Mouse (Mus musculus) lung, embryonic 16.5 days (tissue): ENCODE measurements around the gene Tmc7. TPM values are rescaled to one million over a fixed set of nuclear protein-coding genes. Genes with fewer than 3 reads are reported as not detected.

ENCODE experiments used
- ATAC-seq: fragments of 200-750 bp; cut with Nextera tagmentation; 2 replicates; pipeline ENCODE4 v1.8.0; 2017; ENCODE audit warnings: low read depth, mild to moderate bottlenecking, moderate library complexity
- H3K27ac ChIP-seq: fragments of 300-500 bp; sonication (generic); 2 replicates; pipeline ENCODE4 v1.5.1; 2014; ENCODE audit warnings: mild to moderate bottlenecking, control low read depth, low read length
- H3K27me3 ChIP-seq: fragments of 300-500 bp; sonication (generic); 2 replicates; pipeline ENCODE4 v1.6.1; 2014; ENCODE audit warnings: low read depth, low read length, mixed read lengths; ENCODE audit not compliant: control insufficient read depth, insufficient read depth
- H3K36me3 ChIP-seq: fragments of 300-500 bp; sonication (generic); 2 replicates; pipeline ENCODE4 v1.6.1; 2014; ENCODE audit warnings: low read length; ENCODE audit not compliant: control insufficient read depth, insufficient read depth
- H3K4me1 ChIP-seq: fragments of 300-500 bp; sonication (generic); replicated peaks from 2 replicates; pipeline ENCODE4 v1.6.1; 2014; ENCODE audit warnings: low read length, mixed read lengths; ENCODE audit not compliant: control insufficient read depth, insufficient read depth
- H3K4me2 ChIP-seq: fragments of 300-500 bp; sonication (generic); 2 replicates; pipeline ENCODE4 v1.6.1; 2014; ENCODE audit warnings: low read depth, low read length, control low read depth
- H3K4me3 ChIP-seq: fragments of 300-500 bp; sonication (generic); 2 replicates; pipeline ENCODE4 v1.5.1; 2014; ENCODE audit warnings: mild to moderate bottlenecking, low read length, control low read depth
- H3K9ac ChIP-seq: fragments of 300-500 bp; sonication (generic); 2 replicates; pipeline ENCODE4 v1.6.1; 2014; ENCODE audit warnings: low read length, control low read depth
- H3K9me3 ChIP-seq: fragments of 300-500 bp; sonication (generic); 2 replicates; pipeline ENCODE4 v1.6.1; 2016; ENCODE audit warnings: low read length; ENCODE audit not compliant: control insufficient read depth
- WGBS: fragments of 180-500 bp; shearing (Covaris S2); extraction: QIAGEN DNeasy Blood & Tissue Kit; methylation state at CpG from one replicate; pipeline ENCODE4 v1.1.7; 2014; 5-methylcytosine and 5-hydroxymethylcytosine counted together
- polyA plus RNA-seq: library from polyadenylated mRNA; unstranded; fragments of >200 nt; fragmentation: Nextera tagmentation; extraction: Ambion mirVana; gene quantifications from 2 replicates; pipeline ENCODE4 v1.2.1, GENCODE M21; 2015

The Tmc7 gene
- polyA plus RNA-seq, 1 experiment from 2014 or later = 3.3 TPM

DNA sequence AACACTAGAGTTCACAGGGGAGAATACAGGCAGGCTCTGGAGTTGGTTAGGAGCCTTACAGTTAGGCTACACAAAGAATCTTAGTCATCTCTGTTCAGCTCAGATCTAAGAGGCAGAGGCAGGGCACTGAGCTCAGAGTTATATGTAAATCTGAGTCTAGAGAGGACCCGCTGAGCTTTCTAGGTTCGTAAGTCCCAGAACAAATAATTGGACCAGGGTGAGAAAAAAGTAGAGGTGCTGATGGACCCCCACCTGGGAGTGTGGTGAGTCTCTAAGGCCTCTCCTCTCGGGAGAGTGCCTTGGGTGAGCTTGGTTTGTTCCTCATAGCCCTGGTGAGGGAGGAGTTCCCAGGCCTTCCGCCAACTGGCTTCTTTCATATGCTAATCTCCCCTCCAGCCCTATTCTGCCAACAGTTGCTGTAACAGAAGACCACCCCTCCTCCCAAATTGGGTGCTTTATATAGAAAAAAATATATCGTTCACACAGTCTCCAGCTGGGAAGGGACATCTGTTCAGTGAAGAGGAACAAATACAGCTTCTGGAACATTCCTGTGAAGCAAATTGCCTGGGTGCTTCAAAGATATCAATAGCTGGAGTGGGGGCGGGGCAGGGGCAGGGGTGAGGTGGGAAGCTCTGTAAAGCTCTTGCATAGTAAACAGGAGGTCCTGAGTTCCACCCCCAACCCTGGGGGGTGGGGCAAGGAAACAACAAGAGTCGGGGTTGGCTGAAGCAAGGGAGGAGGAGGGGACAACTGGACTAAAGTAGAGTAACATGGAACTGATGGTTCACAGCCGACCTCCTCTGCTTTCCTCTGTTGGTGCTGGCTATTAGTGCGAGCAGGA, 9.3 kb upstream of the Tmc7 start:
- Histone ChIP-seq H3K9me3 (no peaks in the 10 kb centered on the region), H3K27ac (no peak overlapping the region), H3K4me2 (no peak overlapping the region), H3K36me3 (no peaks in the 10 kb centered on the region), H3K4me3 (no peak overlapping the region), H3K27me3 (peaks cover 42% of the 10 kb centered on the region), H3K4me1 (peaks cover 19% of the 10 kb centered on the region), H3K9ac (no peak overlapping the region)
- WGBS = 16% methylated on average over 9 of the region's 9 CpGs
- peak; percentile 48; the same call in 1 of the 2 replicates for ATAC-seq

DNA sequence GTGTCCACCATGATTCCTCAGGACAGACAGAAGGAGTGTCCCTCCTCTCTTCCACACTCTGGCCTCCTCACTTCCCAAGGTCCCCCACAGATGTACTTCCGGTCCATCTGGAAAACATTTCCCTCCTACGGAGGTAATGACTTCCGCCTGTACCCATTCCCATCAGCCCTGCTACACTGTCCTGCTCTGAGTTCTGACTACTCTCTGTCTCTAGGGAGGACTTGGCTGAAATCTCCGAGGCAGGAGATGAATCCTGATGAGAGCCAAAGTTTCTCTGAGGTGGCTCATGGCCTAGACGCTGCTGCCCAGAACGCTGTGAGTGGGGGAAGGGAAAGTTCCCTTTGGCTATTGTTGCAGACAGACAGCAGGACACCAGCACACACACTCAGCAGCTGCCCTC, 7.6 kb upstream of the Tmc7 start:
- ATAC-seq = no peak
- 38% methylated on average over 6 of the region's 6 CpGs for WGBS
- Histone ChIP-seq H3K4me2 (no peak overlapping the region), H3K36me3 (no peaks in the 10 kb centered on the region), H3K27me3 (peaks cover 28% of the 10 kb centered on the region), H3K27ac (no peak overlapping the region), H3K9me3 (no peaks in the 10 kb centered on the region), H3K9ac (no peak overlapping the region), H3K4me1 (peaks cover 16% of the 10 kb centered on the region), H3K4me3 (no peak overlapping the region)

DNA sequence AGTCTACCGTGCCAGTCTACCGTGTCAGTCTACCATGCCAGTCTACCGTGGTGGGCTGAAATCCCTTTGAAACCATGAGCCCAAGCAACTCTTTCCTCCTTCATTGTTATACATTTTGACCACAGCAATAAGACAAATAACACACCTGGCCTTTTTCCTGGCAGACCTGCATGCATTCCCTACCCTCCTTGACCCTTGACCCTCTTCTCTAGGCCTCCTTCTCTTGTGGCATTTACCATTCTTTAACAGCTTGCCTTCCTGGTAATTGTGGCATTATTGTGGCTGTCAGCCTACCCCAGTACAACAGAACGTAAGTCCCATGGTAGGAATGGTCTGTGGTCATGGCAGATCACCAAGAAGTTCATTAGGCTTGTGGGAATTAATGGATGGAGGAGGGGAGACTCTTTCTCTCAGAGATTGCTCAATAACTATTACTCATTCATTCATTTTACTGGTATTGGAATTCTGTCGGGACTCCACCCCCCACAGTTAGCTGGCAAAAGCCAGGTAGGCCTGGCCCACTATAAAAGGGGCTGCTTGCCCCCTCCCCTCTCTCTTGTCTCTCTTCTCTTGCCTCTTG, 6.3 kb upstream of the Tmc7 start:
- WGBS = 84% methylated on average over 5 of the region's 5 CpGs
- Histone ChIP-seq H3K27me3 (peaks cover 15% of the 10 kb centered on the region), H3K4me3 (no peak overlapping the region), H3K36me3 (no peaks in the 10 kb centered on the region), H3K9ac (no peak overlapping the region), H3K4me1 (peaks cover 16% of the 10 kb centered on the region), H3K9me3 (no peaks in the 10 kb centered on the region), H3K27ac (no peak overlapping the region), H3K4me2 (no peak overlapping the region)
- ATAC-seq = no peak

DNA sequence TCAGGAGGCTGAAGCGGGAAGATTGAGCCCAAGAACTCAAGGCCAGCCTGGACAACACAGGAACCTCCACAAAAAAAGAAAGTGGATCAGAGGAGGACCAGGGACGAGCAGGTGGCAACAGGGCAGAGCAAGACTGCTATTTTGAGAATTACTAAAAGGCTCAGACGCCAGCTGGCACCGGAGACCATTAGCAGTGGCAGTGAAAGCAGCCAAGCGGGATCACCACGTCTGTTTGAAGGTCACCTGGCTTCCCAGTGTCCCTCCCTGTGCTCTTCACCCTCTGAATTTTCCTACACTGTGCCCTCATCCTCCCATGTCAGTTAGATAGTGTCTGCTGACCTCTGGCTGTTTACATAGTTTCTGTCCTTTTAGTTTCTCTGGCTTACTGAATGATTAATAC, 1.3 kb upstream of the Tmc7 start:
- Histone ChIP-seq H3K36me3 (no peaks in the 10 kb centered on the region), H3K4me3 (no peak overlapping the region), H3K27ac (no peak overlapping the region), H3K4me1 (peaks cover 11% of the 10 kb centered on the region), H3K9ac (no peak overlapping the region), H3K27me3 (no peaks in the 10 kb centered on the region), H3K4me2 (no peak overlapping the region), H3K9me3 (no peaks in the 10 kb centered on the region)
- 74% methylated on average over 6 of the region's 6 CpGs for WGBS
- no peak for ATAC-seq

DNA sequence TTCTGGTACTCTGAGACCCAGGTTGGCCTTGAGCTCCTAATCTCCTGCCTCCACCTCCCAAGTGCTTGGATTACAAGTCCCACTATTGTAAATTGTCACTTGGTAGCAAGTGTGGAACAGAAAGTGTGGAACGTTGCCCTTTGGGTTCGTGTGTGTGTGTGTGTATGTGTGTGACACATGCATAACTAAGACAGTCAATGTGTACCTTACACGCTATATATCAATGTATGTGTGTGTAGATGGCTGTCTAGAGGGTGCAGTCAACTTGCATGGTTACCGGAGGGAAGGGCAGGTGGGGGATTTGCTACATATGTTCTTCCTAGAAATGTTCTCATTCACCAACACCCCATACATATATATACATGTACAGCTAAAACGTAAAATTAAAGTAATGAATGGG, 390 bp upstream of the Tmc7 start:
- H3K9me3 ChIP-seq = no peaks in the 10 kb centered on the region
- H3K4me3 ChIP-seq = peak overlapping the region; percentile 74
- H3K4me1 ChIP-seq = peaks cover 11% of the 10 kb centered on the region
- ATAC-seq = no peak
- peak overlapping the region; percentile 83; the same call in 1 of the 2 replicates for H3K9ac ChIP-seq
- no peaks in the 10 kb centered on the region for H3K27me3 ChIP-seq
- H3K4me2 ChIP-seq = peak overlapping the region; percentile 98
- 49% methylated on average over 5 of the region's 5 CpGs for WGBS
- H3K27ac ChIP-seq = no peak overlapping the region
- H3K36me3 ChIP-seq = no peaks in the 10 kb centered on the region

DNA sequence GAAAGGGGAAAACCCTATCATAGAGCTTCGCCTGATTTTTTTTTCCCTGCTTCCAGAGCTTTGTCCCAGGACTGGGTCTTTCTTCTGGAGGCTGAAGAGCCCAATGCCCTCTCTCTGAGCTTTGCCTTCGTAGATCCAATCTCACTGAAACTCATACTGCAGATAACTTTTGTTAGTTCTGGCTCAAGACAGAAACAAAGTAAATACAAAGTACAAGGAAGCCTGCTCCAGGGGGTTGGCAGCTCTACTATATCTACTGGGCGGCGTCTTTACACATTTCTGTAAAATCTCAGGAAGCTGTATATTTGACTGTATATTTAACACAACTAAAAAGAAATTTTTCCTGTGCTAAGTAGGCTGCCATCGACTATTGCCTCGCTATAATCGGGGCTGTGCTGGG, 715 bp downstream of the Tmc7 start:
- peak overlapping the region; percentile 98 for H3K4me2 ChIP-seq
- no peaks in the 10 kb centered on the region for H3K27me3 ChIP-seq
- H3K9me3 ChIP-seq = no peaks in the 10 kb centered on the region
- H3K36me3 ChIP-seq = no peaks in the 10 kb centered on the region
- ATAC-seq = peak; percentile 42; the same call in 1 of the 2 replicates
- peak overlapping the region; percentile 83 for H3K9ac ChIP-seq
- H3K4me1 ChIP-seq = peaks cover 11% of the 10 kb centered on the region
- peak overlapping the region; percentile 74 for H3K4me3 ChIP-seq
- peak overlapping the region; percentile 32; the same call in 1 of the 2 replicates for H3K27ac ChIP-seq
- 15% methylated on average over 7 of the region's 7 CpGs for WGBS

DNA sequence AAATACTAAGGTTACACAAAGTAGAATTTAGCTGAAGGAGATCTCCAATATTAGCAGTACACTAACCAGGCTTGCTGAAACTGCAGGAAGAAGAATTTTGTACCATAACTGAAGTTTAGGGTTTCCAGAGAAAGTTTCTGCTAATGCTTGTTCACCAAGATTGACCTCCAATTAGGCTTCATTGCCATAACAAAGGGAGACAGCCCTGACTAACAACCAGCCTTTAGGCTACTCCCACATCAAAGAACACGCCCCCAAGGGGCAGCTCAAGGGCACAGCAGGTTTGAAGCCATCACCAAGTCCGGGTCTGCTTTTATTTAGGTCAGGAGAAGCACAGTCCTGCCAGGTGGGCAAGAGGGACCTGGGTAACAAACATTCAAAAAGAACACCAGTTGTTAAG, 4.6 kb downstream of the Tmc7 start:
- no peak overlapping the region for H3K4me3 ChIP-seq
- 66% methylated on average over 2 of the region's 2 CpGs for WGBS
- H3K27ac ChIP-seq = no peak overlapping the region
- no peaks in the 10 kb centered on the region for H3K36me3 ChIP-seq
- peaks cover 11% of the 10 kb centered on the region for H3K4me1 ChIP-seq
- H3K4me2 ChIP-seq = no peak overlapping the region
- no peaks in the 10 kb centered on the region for H3K9me3 ChIP-seq
- no peaks in the 10 kb centered on the region for H3K27me3 ChIP-seq
- ATAC-seq = no peak
- no peak overlapping the region for H3K9ac ChIP-seq

DNA sequence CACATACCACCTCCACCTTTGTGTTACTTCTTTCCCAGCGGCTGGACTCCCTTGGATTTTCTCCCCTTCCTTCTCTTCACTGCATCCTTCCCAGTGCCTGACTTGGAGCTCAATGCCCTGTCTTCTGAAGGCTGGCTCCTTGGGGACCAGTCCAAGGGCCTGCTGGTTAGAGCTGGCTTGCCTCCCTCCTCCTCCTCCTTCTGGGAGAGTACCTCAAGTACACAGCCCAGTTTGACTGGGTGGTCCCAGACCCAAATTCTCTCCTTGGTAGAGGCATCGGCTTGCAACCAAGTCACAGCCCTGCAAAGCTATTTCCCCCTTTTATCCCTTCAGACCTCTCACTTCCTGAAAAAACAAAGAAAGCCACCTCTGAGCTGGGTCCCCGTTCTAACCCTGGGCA, 6.3 kb downstream of the Tmc7 start:
- H3K9me3 ChIP-seq = no peaks in the 10 kb centered on the region
- no peaks in the 10 kb centered on the region for H3K4me1 ChIP-seq
- no peak overlapping the region for H3K4me3 ChIP-seq
- ATAC-seq = no peak
- H3K4me2 ChIP-seq = no peak overlapping the region
- no peak overlapping the region for H3K9ac ChIP-seq
- H3K27ac ChIP-seq = no peak overlapping the region
- H3K36me3 ChIP-seq = no peaks in the 10 kb centered on the region
- 67% methylated on average over 3 of the region's 3 CpGs for whole genome bisulfite sequencing
- H3K27me3 ChIP-seq = no peaks in the 10 kb centered on the region

DNA sequence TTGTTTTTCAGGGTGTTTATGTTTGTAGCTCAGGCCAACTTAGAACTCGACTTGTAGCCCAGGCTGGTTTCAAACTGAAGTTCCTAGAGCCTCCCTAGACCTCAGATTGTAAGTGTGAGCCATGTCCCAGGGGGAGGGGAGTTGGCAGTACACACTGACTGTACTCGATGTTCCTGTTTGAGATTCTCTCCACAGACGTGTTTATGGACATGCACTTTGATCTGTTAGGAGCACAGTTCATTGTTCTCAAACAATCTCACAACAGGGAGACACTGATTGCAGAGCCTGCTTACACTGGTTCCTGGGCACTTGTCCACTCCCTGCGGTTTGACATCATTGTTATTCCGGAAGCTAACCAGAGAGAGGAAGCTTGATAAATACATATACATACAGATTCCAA, 12.5 kb downstream of the Tmc7 start:
- H3K4me3 ChIP-seq = no peak overlapping the region
- no peaks in the 10 kb centered on the region for H3K27me3 ChIP-seq
- WGBS = 46% methylated on average over 5 of the region's 5 CpGs
- no peaks in the 10 kb centered on the region for H3K36me3 ChIP-seq
- H3K4me2 ChIP-seq = no peak overlapping the region
- no peak overlapping the region for H3K9ac ChIP-seq
- no peak for ATAC-seq
- H3K27ac ChIP-seq = no peak overlapping the region
- no peaks in the 10 kb centered on the region; the same call in 1 of the 2 replicates for H3K9me3 ChIP-seq
- no peaks in the 10 kb centered on the region for H3K4me1 ChIP-seq
